Mouse (Mus musculus): ENCODE results near the gene Psen2.

DNA sequence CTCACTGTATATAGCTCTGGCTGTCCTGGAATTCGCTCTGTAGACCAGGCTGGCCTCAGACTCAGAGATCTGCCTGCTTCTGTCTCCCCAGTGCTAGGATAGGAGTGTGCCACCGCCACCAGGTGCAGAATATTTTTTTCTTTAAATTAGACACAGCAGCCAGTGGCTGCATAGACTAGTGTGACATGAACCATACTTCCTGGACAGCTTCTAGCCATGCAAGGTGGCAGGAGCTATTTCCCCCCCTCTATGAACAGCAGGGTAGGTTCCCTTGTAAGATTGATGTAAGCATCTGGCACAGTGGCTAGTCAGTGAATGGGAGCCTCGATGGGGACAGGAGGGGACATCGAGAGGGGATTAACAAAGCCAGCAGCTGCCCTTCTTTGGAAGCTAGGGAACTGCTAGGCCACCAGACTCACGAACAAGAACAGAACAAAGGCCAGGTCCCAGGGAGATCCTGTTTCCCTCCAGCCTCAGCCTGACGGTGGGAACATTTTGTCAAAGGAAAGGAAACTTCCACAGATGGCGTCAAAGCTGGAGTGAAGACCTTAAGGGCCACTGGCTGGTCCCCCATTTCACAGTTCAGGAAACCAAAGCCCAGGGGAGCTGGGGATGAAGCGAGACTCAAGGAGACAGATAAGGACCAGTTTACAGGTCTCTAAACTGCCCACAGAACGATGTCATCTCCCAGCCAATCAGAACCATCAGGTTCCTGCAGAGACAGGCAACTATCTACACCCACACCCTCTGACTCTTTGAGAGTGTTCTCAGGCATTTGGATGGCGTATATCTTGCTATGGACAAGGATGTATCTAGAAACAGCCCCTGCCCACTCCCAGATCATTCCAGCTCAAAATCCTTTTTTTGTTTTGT lies 11.8 kb downstream of the Psen2 start:
- TF ChIP-seq POLR2A (IDR thresholded peaks at IDR 0.05; ENCODE audit: borderline replicate concordance, control insufficient read depth, low read depth, low read length) (no peak), CTCF (IDR thresholded peaks at IDR 0.05; ENCODE audit: control insufficient read depth, insufficient read depth, low read length) (no peak)

Measured in bone marrow, adult 2 months (tissue).